Mouse (Mus musculus): ENCODE measurements around the gene Slc22a12.

The Slc22a12 gene

GRCm38 (mm10) chr19:6513389-6514139 is 29.3 kb downstream of the Slc22a12 start:
- TF ChIP-seq GATA4 (IDR thresholded peaks at IDR 0.05; ENCODE audit: insufficient replicate concordance, low read length), result no peak

DNA sequence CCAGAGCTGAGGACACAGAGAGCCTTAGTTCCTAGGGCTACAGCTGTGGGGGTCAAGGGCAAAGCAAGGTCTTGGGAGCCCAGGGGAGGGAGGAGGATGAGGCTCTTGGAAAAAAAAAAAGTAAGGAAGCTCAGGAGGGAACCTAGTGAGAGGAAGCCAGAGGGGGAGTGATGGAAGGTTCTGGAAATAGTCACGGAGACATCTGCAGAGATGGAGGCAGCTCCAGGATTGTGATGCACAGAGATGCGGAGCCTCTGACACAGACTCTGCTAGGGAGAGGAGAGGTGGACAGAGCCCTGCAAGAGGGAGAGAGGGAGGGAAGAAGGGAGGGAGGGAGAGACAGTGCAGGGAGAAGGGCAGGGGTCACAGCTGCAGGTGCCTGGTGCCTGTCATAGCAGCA is 32.3 kb downstream of the Slc22a12 start:
- no peak for TF ChIP-seq GATA4 (IDR thresholded peaks at IDR 0.05; ENCODE audit: insufficient replicate concordance, low read length)

- no peak for TF ChIP-seq GATA4 (IDR thresholded peaks at IDR 0.05; ENCODE audit: insufficient replicate concordance, low read length)
These were observed 33.0 kb downstream of the Slc22a12 start for GRCm38 (mm10) chr19:6509881-6510280.

- TF ChIP-seq GATA4 (IDR thresholded peaks at IDR 0.05; ENCODE audit: insufficient replicate concordance, low read length), result no peak
These were observed 35.4 kb downstream of the Slc22a12 start for GRCm38 (mm10) chr19:6507393-6507792.

DNA sequence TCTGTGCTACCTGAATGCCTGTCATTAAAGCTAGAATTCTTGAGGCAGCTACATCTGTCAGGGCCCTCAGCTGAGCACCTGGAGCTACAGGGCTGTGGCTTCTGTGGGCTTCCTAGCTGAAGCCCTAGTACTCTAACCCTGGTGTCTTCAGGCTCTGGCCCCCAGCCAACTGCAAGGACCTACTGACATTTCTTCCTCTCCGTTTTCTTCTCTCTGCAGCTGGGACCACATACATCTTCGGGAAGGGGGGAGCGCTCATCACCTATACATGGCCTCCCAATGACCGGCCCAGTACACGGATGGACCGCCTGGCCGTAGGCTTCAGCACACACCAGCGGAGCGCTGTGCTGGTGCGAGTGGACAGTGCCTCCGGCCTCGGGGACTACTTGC is 38.2 kb downstream of the Slc22a12 start:
- no peak for TF ChIP-seq GATA4 (IDR thresholded peaks at IDR 0.05; ENCODE audit: insufficient replicate concordance, low read length)

DNA sequence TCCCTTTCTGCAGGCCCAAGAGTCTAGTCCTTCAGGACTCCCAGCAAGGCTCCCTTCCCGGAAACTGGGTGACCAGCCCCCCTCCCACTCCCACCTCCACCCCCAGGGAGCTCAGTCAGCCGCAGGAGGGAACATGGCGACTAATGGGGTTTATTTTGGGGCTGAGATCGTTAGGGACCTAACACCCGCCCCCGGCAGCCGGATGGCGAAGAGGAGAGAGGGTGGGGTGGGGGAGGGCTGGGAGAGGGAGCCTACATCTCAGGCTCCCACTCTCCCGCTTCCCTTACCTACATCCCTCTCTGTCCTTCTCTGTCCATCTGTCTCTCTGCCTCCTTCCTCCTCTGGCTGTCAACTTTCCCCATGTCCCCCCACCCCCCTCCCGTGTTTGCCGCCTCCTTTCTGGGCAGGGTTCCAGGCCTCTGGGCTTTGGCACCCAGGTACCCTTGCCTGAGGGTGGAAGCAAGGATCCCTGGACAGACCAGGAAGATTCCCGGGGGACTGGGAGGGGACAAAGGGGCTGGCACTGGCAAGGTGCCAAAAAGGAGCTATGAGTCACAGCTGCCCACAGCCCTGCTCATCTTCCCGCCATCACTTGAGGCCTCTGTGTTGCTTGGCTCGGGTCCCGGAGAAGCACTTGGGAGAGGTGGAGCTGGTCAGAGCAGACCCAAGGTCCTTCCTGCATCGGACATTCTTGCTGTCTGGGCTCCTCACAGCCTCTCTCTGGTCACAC is 38.7 kb downstream of the Slc22a12 start:
- no peak for TF ChIP-seq GATA4 (IDR thresholded peaks at IDR 0.05; ENCODE audit: insufficient replicate concordance, low read length)

GRCm38 (mm10) chr19:6502543-6503319 is 40.1 kb downstream of the Slc22a12 start:
- TF ChIP-seq GATA4 (IDR thresholded peaks at IDR 0.05; ENCODE audit: insufficient replicate concordance, low read length), result no peak

DNA sequence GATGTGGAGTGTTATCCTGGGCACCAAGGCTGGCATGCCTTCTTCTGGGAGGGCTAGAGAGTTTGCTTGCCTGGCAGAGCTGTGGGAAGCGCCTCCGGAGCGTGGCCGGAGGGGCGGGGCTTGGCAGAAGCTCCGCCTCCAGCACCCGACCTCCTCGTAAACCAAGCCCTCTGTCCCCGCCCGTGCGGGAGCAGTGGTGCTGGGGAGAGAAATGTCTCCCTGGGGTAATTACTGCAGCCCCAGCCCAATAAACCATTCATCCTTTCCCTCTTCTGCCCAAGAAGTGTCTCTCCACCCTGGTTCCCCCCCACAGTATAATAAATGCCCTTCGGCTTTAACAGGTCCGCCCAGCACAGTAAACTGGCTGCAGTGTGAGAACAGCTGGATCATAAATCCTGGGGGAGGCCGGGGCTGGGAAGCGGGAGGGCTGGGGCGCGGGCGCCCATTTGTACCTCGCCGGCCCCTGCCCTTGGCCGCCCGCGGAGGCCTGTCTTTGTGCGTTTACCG is 40.7 kb downstream of the Slc22a12 start:
- TF ChIP-seq GATA4 (IDR thresholded peaks at IDR 0.05; ENCODE audit: insufficient replicate concordance, low read length), result no peak

GRCm38 (mm10) chr19:6500636-6501025 is 42.2 kb downstream of the Slc22a12 start:
- TF ChIP-seq GATA4 (IDR thresholded peaks at IDR 0.05; ENCODE audit: insufficient replicate concordance, low read length), result no peak

GRCm38 (mm10) chr19:6499860-6500635 is 42.8 kb downstream of the Slc22a12 start:
- no peak for TF ChIP-seq GATA4 (IDR thresholded peaks at IDR 0.05; ENCODE audit: insufficient replicate concordance, low read length)

DNA sequence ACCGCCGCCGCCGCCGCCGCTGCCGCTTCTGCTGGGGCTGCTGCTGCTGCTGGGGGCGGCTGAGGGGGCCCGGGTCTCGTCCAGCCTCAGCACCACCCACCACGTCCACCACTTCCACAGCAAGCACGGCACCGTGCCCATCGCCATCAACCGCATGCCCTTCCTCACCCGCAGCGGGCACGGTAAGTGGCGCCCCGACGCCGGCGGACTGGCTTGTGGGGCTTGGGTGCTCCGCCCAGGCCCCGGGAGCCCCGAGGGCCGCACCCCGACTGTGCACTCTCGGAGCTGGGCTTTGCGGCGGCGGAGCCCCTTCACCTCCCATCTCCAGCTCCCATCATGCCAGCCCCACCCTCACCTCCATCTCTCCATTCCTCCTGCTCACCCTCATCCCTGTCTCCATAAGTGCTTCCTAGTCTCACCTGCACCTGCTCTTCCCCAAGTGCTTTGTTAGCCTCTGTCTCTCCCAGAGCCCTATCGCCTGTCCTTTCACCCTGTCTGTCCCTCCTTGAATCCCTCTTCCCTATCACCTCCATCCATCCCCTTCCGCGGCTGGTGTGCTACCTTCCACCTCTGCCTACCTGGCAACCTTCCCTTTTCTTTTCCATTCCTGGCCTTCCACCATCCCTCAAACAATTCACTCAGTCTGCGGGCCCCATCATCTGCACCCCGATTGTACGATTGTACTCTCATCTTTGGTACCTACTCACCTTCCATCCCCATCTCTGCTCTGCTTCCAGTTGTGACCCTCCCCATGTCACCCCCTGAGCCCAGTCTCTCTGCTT is 44.3 kb downstream of the Slc22a12 start:
- no peak for TF ChIP-seq GATA4 (IDR thresholded peaks at IDR 0.05; ENCODE audit: insufficient replicate concordance, low read length)

- no peak for TF ChIP-seq GATA4 (IDR thresholded peaks at IDR 0.05; ENCODE audit: insufficient replicate concordance, low read length)
These were observed 45.0 kb downstream of the Slc22a12 start for GRCm38 (mm10) chr19:6497803-6498202.

DNA sequence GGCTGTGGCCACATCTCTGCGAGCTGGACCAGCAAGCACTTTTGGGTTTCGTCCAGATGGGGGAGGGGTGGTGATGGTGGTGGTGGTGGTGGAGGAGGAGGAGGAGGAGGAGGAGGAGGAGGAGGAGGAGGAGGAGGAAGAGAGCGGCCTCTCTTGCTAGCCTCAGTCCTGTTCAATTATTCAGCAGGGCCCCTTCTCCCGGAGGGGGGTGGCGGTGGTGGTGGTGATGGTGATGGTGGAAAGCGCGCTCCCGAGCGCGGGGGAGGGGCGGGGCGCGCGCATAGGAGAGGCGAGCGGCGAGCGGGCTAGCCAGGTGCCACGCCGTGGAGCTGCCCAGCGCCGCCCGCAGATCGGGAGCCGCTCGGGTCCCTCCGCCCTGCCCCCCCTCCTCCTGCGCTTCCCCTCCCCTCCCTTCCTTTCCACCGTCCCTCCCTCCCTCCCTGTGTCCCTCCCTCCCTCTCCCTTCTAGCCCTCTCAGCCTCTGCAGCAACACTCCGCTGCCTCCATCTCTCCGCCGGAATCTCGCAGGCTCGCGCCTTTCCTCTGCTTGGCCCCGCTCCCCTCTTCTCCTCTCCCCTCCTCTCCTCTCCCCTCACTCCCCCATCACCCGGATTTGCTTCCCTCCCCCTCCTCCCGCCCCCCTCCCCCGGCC is 45.6 kb downstream of the Slc22a12 start:
- TF ChIP-seq GATA4 (IDR thresholded peaks at IDR 0.05; ENCODE audit: insufficient replicate concordance, low read length), result no peak

Data from liver, adult (tissue).